Mouse (Mus musculus): Measurements from ENCODE around the gene Wdtc1.

Gene Wdtc1

DNA sequence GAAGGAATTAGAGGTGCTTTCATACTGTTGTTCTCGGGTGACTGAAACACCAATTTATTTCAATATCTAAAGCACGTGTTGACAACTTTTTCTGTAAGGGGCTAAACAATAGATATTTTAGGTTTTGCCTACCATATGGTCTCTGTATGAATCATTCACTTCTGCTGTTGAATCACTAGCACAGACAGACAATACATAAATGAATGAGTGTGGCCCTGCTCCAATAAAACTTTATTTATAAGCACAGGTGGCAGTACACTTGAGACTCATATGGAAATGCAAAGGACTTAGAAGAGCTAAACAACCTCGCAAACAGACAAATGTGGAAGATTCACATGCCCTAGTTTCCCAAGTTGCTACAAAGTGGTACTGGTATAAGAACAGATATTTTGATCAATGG, 33.6 kb downstream of the Wdtc1 start:
- DNase-seq (ENCODE audit: low spot score), result no peak

DNA sequence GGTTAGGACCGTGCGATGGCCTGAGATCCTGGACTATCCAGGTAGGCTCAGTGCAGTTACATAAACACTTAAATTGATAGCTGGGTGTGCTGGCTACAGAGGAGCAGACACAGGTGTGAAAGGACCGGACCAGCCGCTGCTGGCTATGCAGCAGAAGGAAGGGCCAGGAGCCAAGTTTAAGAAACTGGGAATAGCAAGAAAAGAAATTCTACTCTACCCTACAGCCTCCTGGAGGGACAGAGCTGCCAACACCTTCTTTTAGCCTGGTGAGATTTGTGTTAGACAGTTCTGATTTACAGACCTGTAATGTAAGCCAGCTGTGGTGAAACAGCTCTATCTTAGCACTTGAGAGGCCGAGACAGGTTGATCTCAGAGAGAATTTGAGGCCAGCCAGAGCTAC, 37.3 kb downstream of the Wdtc1 start:
- DNase-seq (ENCODE audit: low spot score), result no peak

DNA sequence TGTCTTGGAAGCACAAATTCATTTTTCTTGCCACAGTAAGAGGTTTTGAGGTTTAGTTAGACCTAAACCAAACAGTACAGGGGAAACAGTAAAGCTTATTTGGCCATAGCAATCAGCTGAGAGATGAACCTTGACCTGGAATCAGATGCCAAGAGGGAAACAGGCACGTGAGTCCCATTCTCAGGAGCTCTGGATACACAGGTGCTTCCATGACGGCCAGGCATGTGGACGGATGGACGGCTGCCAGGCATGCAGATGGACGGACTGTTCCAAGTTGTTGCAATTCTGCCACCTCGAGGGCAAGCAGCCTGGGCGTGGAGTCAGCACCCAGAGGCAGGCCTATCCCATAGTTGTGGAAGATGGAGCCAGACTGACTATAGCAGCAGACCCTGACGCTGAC, 38.4 kb downstream of the Wdtc1 start:
- no peak for DNase-seq (ENCODE audit: low spot score)

GRCm38 (mm10) chr4:133309948-133310347, 43.3 kb downstream of the Wdtc1 start:
- peak; percentile 77 for DNase-seq (ENCODE audit: low spot score)

GRCm38 (mm10) chr4:133307331-133307730, 46.0 kb downstream of the Wdtc1 start:
- peak; percentile 59 for DNase-seq (ENCODE audit: low spot score)

GRCm38 (mm10) chr4:133305825-133306224, 47.5 kb downstream of the Wdtc1 start:
- no peak for DNase-seq (ENCODE audit: low spot score)

- DNase-seq (ENCODE audit: low spot score), result no peak
Observed at GRCm38 (mm10) chr4:133304770-133305169, 48.5 kb downstream of the Wdtc1 start.

DNA sequence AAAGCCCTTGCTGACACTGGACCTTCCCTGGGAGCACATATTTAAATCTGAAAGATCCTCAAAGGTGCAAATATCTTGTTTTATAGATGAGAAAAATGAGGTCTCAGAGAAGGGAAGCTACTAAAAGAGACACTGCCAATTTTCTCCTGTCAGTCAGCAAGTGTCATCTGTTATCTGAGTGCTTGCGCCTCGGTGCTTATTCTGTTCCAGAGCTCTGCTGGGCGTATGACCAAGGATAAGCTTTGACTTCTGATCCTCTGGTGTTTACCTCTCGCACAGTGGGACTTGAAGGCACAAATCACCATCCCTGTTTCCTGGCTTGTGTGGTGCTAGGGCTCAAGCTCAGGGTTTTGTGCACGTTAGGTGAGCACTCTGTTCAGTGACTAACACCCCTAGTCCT, 50.6 kb downstream of the Wdtc1 start:
- DNase-seq (ENCODE audit: low spot score), result no peak

- peak; percentile 37 for DNase-seq (ENCODE audit: low spot score)
Observed at GRCm38 (mm10) chr4:133301802-133302201, 51.5 kb downstream of the Wdtc1 start.

DNA sequence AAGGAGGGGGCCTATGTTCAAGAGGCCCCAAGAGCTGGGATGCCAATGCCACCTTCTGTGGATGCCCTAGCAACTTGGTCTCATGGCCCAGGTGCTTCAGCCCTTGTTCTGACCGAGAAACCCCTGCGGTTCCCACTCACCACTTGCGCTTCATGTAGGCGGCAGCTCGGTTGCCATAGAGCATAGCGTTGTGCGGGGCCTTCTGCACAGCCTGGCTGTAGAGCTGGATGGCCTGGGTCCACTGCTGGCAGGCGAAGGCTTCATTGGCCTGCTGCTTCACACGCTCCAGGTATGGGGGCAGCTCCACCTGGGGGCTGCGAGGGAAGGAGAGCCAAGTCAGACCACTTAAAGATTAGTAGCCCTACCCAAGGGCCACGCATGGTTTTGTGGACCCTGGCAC, 52.9 kb downstream of the Wdtc1 start:
- no peak for DNase-seq (ENCODE audit: low spot score)

- no peak for DNase-seq (ENCODE audit: low spot score)
Observed at GRCm38 (mm10) chr4:133299701-133300100, 53.6 kb downstream of the Wdtc1 start.

DNA sequence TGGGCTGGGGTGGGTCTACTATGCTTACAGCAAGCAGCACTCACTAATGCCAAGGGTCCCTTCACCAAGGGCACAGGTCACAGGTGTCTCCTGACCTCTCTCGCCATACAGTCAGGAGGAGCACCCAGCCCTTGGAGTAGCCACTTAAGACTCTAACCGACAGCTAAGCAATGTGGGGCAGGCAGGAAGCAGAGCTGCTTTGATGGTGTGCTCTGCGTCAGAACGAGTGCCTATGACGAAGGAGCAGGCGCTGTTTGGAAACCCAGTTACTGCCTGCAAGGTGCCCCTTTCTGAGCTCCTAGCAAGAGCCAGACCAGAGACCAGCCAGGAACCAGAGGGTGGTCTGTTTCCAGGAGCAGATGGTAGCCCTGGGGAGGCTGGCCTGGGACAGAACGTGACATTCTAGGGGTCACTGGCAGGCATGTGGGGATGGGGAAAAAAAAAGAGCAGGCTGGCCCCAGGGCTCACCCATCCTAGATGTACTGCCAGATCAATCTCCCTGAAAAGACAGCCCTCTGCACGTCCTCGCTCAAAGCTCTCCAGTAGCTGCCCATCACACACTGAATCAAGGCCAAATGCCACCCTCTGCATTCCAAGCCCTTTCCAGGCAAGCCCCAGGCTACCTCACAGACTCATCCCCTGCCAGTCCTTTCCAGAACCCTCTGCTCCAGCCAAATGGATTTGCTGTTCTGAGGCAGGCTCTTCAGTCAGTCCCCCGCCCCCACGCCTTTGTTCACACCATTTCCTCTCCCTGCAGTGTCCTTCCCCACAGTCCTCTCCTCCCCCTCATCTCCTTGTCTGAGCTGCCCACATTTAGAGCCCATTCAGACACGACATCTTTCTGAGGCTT, 54.5 kb downstream of the Wdtc1 start:
- DNase-seq (ENCODE audit: low spot score), result peak; percentile 83

- peak; percentile 80 for DNase-seq (ENCODE audit: low spot score)
Observed at GRCm38 (mm10) chr4:133297801-133298238, 55.5 kb downstream of the Wdtc1 start.

- DNase-seq (ENCODE audit: low spot score), result no peak
Observed at GRCm38 (mm10) chr4:133297360-133297759, 55.9 kb downstream of the Wdtc1 start.

DNA sequence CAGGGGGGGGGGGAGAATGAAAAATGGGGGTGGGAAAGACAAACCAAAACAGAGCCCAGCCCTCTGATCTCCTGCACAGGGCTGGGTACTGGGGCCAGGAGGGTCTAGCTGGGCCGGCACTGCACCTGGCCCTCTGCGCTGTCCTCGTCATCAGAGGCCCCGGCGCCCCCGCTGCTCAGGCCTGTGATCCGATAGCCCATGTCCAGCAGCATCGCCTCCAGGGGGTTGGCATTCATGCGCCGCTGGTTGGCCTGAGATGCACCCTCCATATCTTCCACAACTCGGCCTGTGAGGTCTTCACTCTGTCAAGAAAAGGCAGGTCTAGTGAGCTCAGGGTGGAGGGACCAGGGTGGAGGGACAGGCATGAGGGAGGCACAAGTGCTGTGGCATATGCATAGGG, 59.2 kb downstream of the Wdtc1 start:
- DNase-seq (ENCODE audit: low spot score), result no peak

DNA sequence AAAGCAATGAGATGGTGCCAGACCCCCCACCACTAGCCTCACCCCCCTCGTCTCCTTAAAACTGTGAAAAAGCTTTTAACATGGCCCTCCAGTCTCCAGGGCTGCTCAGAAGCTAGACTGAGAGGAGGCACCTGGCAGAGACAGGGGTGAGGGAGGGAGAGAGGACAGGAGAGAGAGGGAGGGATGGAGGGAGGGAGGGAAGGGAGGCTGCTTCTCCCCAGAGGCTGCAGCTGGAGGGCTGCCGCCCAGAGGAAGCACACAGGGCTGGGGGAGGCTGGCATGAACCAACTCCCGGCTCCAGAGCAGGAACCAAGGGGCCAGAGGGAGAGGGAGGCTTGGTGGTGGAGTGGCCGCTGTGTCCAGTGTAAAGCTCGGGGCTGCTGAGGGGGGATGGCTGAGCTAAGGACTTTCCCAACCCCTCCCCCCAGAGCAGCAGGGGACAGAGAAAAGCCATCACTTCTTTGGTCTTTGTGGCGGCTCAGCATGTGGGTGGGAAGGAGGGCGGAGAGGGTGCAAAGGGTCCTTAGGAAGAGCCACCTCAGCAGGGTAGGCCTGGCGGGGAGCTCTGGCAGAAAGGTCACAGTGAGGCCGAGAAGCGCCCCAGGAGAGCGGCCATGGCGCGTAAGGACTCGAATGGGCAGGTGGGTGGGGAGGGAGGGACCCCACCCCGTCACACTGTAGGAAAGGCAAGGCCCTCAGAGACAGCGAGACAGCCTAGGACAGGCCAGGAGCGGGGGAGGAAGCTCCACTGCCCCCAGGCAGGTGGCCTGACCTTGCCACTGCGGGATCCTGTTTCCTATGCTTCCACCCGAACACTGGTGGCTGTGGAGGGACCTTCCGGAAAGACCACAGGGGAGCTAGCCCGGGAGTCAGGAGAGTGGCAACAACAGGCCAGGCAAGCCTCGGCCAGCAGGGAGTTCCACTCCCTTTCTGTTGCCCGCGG, 60.1 kb downstream of the Wdtc1 start:
- no peak for DNase-seq (ENCODE audit: low spot score)

GRCm38 (mm10) chr4:133292405-133292804, 60.9 kb downstream of the Wdtc1 start:
- DNase-seq (ENCODE audit: low spot score), result no peak

- DNase-seq (ENCODE audit: low spot score), result no peak
Observed at GRCm38 (mm10) chr4:133291255-133291654, 62.0 kb downstream of the Wdtc1 start.

GRCm38 (mm10) chr4:133286476-133287077, 66.7 kb downstream of the Wdtc1 start:
- no peak for DNase-seq (ENCODE audit: low spot score)

DNA sequence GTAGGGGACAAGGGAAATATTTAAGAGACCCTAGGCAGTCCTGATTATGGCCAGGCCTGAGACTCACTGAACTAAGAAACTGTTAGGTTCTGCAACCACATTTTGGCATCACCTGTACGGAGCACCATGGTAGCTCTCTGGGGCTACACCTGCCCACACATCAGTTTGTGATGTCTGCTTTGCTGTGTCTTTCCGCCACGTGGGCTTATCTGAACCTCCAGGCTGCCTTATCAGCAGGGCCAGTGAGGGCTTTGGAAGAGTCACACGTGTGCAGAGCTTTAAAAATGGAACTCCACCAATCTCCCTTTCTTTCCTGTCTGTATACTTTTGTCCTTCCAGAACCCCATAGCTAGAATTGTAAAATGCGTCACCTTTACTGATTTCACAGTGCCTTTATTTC, 67.3 kb downstream of the Wdtc1 start:
- no peak for DNase-seq (ENCODE audit: low spot score)

DNA sequence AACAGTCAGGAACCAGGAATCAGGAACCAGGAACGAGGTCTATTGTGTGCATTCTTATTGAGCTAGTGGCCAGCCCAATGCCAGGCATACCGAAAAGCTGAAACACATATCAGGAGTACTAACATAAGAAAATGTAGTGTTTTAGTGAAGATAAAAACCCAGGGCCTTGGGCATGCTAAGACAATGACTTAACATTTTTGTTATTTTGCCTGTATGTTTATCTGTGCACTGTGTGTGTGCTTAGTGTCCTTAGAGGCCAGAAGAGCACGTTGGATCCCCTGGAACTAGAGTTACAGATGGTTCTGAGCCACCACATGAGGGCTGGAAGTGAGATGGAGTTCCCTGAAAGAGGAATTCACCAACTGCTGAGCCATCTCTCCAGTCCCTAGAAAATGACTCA, 68.0 kb downstream of the Wdtc1 start:
- DNase-seq (ENCODE audit: low spot score), result no peak

DNA sequence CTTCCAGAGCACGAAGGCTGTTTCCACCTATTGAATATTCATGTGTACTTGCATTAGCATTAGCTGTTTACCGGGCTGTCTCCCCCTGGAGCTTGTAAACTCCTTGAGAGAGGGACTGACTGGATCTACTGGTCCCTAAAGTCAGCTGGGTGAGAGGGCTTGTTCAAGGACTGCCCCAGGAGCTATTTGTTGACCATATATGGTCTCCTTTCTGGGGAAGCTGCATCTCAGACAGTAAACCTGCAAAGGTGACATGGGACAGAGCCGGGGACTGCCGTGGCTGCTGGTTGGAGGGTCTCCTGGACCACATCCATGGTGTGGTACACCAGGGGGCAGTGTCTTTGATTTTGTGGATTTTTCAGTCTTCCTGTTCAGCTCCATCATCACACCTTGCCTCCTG, 70.6 kb downstream of the Wdtc1 start:
- DNase-seq (ENCODE audit: low spot score), result no peak
